Mouse (Mus musculus) cerebellum, adult 9-11 months (tissue): ENCODE results near the gene Slc24a4.
"Not testable (repeated sequence)": the region's sequence is repeated elsewhere in the genome, so short reads cannot be mapped to it uniquely, and the experiment has no call there.

Experiments
- DNase-seq: peaks from one replicate; pipeline ENCODE4 v3.0.0; 2022

Slc24a4 gene

DNA sequence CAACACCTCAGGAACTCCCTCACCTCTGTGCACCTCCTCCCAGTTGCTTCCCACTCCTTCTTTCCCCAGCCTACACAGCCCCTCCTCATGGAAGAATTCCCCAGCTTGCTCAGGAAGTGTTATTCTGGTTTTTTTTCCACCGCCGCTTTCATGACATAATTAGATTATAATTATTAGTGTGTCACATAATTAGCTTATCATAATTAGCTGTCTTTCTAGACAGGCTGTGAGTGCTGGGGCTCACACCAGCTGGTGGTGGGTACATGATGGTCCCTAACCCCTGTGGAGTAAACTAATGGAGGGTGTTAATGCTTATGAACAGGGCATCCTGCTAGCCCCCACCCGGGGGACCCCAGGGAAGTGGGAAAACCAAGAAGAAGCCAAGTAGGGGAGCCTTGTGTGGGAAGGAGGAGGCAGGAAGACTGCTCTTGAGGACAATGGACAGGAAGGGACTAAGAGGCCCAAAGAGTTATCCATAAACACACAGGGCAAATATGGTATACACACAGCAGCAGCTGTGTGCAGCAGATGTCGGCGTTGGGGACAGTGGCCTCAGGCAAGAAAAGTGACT lies 38.2 kb downstream of the Slc24a4 start:
- DNase-seq, result no peak

- DNase-seq, result no peak
Measured at GRCm38 (mm10) chr12:102167302-102167701, 38.8 kb downstream of the Slc24a4 start.

DNA sequence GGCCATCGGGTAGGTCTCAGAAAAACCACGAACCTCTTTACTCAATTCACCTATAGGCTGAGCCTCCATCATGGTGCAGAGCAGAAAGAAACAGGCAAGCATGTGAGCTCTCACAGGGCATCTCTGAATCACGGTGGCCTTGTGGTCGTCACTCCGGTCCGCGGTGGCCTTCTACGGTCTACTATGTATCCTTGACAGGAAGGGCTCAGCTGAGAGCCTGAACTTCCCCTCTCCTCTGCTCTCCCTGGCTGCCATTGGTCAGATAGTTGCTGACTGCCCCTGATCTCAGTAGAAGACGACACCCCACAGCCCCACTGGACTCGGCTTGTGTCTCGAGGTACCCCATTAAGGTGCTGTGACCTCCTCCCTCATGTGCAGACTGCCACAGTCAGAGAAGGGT lies 44.2 kb downstream of the Slc24a4 start:
- no peak for DNase-seq

DNA sequence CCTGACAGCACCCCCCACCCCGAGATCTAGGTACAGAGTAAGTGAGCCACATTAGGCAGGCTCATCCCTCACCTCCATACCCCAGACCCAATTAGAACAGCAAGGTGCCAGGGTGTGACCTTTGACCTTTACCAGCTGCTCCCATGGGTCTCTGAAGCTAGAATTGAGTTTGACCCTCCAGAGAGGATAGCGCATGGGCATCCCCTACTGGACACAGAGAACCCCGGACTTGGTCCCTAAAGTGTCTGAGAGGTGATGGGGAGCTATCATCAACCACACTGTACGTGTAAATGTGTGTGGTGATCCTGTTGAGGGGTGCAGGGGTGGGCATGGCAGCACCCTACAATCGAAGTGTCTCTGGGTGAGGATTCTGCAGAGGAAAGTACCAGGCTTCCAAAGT lies 44.8 kb downstream of the Slc24a4 start:
- no peak for DNase-seq

DNA sequence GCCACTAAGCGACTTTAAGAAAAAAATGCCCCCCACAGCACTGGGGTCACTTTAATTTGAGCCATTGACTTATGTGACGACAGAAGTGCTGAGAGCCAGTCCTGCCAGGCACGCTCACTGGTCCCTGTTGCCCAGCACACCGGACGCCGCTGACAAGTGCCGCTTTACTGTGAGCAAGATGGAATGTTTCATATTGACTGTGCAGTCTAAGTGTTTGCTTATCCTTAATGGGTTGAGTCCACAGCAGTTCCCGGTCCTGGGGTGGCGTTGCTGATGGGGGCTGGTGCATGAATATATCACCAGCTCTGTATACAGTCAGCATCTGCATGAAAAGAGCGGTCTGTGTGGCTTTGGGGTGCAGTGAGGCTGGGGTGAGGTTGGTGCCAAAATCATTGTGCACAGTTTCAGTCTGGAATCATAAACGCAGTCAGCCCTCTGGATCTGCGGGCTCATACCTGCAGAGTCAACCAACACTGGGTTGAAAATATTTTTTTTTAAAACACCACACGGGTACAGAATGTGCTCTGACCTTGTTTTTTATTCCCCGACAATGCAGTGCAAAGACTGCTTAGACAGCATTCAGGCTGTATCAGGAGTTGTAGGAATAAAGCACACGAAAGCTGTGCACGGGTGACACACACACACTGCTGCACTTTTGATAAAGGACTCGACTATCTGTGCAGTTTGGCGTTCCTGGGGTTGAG lies 52.0 kb downstream of the Slc24a4 start:
- no peak for DNase-seq

GRCm38 (mm10) chr12:102181799-102182357 lies 53.3 kb downstream of the Slc24a4 start:
- no peak for DNase-seq

- DNase-seq, result peak; percentile 14
Measured at GRCm38 (mm10) chr12:102182621-102183020, 54.1 kb downstream of the Slc24a4 start.

DNA sequence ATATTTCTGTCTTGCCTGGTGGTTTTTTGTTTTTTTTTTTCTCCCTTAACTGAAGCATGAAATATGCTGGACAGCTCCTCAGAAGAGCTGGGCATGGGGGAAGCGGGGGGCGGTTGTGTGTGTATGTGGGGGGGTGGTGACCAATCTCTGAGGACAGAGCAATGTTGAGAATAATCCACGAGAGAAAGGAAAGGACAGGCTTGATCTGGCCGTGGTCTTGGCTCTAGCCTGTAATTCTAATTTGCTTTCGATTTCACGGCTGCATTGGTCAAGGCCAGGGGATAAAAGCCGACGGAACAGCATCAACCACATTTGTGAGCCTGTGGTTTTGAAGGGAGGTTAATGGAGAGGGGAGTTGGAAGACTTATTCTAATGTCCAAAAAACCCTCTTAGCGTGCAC lies 54.7 kb downstream of the Slc24a4 start:
- no peak for DNase-seq

- peak; percentile 64 for DNase-seq
Measured at GRCm38 (mm10) chr12:102190820-102191219, 62.3 kb downstream of the Slc24a4 start.

- DNase-seq, result no peak
Measured at GRCm38 (mm10) chr12:102201516-102201915, 73.0 kb downstream of the Slc24a4 start.

- peak; percentile 56 for DNase-seq
Measured at GRCm38 (mm10) chr12:102202901-102203300, 74.4 kb downstream of the Slc24a4 start.

GRCm38 (mm10) chr12:102206471-102206870 lies 77.9 kb downstream of the Slc24a4 start:
- no peak for DNase-seq

DNA sequence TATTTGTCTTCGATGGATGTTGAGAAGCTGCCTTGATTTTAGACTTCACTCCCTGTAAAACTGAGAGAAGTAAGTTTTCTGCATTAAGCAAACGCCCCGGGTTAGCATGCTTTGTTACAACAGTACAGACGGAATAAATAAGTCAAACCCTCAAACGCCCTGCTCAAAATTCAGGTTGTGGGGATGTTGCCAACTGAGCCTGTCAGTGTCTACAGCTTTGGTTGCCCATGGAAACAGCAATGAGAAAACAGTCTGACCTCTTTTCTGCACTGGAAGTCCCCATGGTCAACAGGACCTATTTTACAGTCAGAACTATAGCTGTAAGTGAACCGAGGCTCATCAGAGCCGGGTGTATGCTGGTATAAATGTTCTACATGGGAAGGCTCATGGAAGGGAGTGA lies 78.7 kb downstream of the Slc24a4 start:
- no peak for DNase-seq

- DNase-seq, result peak; percentile 25
Measured at GRCm38 (mm10) chr12:102210801-102211200, 82.3 kb downstream of the Slc24a4 start.

DNA sequence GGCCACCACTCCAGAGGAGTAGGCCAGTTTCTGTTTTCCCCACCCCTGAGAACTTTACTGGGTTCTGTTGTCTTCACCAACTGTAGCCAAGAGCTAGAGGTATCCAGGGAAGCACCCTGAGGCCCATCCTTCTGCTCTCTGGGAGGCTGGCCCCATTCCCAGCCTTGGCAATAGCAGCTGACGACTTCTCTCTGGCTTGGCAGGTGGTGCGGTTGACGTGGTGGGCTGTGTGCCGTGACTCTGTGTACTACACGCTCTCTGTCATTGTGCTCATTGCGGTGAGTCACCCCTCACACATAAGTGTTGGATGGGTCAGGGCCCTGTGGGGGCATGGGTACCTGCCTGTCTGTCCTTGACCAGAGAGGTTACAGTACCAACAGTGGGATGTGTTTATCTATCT lies 94.9 kb downstream of the Slc24a4 start:
- DNase-seq, result peak; percentile 87

GRCm38 (mm10) chr12:102224112-102224511 lies 95.6 kb downstream of the Slc24a4 start:
- not testable (repeated sequence) for DNase-seq

- no peak for DNase-seq
Measured at GRCm38 (mm10) chr12:102225165-102225564, 96.6 kb downstream of the Slc24a4 start.

DNA sequence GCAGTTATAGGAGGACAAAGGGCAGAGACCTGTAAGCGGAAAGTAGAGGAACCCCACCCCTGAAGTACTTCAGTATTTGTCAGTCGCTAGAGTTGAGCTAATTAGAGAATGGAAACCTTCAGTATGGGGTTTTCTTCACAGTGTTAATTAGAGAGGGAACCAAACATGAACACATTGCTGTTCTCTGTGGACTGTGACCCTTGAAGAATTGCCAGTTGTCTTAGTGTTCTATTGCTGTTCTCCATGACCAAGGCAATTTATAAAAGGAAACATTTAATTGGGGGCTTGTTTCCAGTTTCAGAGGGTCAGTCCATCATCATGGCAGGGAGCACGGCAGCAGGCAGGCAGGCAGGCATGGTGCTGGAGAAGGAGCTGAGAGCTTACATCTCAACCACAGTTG lies 107.0 kb downstream of the Slc24a4 start:
- DNase-seq, result no peak

GRCm38 (mm10) chr12:102236317-102236716 lies 107.8 kb downstream of the Slc24a4 start:
- DNase-seq, result no peak

DNA sequence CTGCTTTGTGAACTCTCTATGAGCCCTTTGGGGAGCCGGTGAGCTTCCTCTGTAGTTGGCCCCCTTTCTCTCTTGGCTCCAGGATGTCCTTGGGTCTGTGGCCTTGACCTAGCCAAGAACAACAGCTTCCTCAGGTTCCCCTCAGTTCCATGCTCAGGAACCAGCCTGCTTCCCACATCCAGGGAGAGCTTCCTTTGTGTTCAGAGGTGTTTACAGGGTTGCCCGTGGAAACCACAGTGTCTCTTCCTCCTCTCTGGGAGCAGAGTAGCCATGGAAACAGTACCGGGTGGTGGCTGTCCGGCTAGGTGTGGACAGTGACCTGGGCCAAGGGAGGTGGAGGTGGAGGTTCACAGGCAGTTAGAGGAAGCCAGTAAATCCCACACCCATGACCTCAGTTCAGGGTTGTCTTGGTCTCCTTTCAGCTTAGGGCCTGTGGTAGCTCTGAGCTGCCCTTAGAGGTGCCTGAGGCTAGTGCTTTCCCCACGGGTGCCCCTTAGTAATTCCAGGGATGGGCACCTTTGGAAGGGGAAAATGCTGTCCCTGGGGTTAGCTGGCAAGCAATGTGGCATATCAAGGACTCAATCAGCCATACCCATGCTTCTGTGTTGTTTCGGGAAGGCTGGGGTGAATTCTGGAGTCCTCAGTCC lies 113.7 kb downstream of the Slc24a4 start:
- DNase-seq, result no peak

DNA sequence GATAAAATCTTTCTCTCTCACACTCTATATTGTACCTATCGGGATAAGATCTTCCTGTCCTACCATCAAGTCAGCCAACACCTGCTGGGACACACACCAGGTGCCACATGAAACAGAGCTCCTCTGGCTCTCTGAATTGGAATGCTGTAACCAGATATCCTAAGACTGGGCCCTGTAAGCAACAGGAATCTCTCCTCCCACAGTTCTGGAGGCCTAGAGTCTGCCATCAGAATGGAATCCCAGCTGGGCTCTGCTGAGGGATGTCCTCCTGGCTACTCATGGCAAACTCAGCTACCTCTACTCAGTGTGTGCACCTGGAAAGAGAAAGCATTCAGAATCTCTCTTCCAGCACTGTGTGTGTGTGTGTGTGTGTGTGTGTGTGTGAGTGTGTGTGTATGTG lies 115.4 kb downstream of the Slc24a4 start:
- no peak for DNase-seq

DNA sequence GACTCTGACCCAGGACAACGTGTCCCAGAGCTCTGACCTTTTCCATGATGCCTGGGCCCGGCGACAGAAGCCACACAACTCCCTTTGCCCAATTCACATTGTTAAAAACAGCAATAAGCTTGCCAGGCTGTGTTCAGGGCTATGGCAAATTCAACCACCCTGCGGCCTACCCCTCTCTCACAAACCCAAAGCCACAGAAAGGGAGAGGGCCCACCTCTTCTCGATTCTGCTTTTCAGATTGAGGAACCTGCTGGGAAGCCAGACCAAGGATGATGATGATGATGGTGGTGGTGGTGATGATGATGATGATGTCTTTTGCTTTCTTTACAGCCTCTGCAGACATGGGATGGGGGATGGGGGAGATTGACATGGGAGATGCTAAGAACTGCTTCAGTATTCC lies 117.7 kb downstream of the Slc24a4 start:
- no peak for DNase-seq

DNA sequence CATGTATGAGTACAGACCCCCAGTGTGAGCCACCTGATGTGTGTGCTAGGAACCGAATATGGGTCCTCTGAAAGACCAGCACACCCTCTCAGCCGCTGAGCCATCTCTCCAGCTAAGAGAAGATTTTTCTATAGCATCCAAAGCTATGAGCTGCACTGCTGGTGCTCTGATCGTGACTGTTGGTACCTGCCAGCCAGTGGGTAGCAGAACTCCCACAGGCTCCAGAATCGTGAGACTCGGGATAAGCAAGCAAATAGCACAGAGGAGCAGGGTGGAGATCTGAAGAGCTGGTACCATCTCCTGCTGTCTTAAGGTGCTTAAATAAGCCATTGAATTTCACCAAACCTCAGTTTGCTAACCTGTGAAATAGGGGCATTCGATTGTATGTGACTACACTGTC lies 119.6 kb downstream of the Slc24a4 start:
- DNase-seq, result no peak

DNA sequence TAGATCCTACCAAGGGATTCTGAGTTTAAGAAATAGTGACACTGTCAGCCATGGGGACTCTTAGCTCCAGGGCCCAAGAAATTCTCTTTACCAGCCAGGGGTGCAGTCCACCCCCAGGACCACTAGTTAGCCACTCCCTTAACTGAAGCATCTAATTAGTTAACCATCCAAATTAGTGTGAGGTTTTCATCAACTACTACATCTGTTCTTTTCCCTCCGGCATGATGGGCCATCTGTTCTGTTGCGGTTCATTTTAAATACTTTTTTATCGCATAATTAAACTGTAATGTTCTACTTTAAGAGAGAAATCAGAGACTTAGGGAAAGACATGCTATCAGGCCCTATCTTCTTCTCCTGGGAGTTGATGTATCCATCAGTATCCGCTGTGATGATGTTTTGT lies 121.8 kb downstream of the Slc24a4 start:
- no peak for DNase-seq
